Comparison of ENCODE assay signal across 9 mouse cellular contexts in genomic region chr5:36831272-36831671, GRCm38 (mm10). TPM values are rescaled to one million over a fixed set of nuclear protein-coding genes. Genes with fewer than 3 reads are reported as not detected.
DNase-seq lines count a peak whose midpoint lies in the region; ATAC-seq and TF ChIP-seq lines count a peak whose summit lies in the region.
"Had no signal": no experiment of that assay in that cellular context is flagged by ENCODE, and none has a peak within 500 bp of the region (broad histone marks: within the 10 kb centered on the region; RNA-seq: fewer than 3 reads in every experiment).

No protein-coding gene starts in this region.

- in situ Hi-C loops in CH12.LX (cut with MboI; ENCODE audit: low pct_ligation_motif_present, low pct_unique_long_range_greater_than_20kb, low sequenced_read_pairs): loop anchor here (5.0 kb wide), 1 partner anchor 86 kb away; no protein-coding TSS in a partner anchor

- intact Hi-C loops in heart, postnatal 10 days (cut with DNase I): no loop called here

- TF ChIP-seq EP300 in CH12.LX (IDR thresholded peaks at IDR 0.05; ENCODE audit: low read length): no peak

- TF ChIP-seq RAD21 in CH12.LX (IDR thresholded peaks at IDR 0.05; ENCODE audit: low read depth, low read length): no peak; the same call in 1 of the 2 replicates

- peak; percentile 22 for DNase-seq in forebrain, embryonic 14.5 days (ENCODE audit: low spot score)
- DNase-seq in forebrain, postnatal 0 days: no peak
- DNase-seq in CH12.LX (ENCODE audit: extremely low read depth): peak; percentile 38
- peak; percentile 37 to 56 for DNase-seq in cerebellum, postnatal 36 days
- no peak for DNase-seq in liver, embryonic 13.5 days
- no peak for DNase-seq in urinary bladder, postnatal 36 days (ENCODE audit: low spot score in 2 of 2)
- no peak for DNase-seq in thymus, postnatal 36 days
- no peak for DNase-seq in heart, postnatal 10 days

- H3K9ac ChIP-seq in forebrain, embryonic 14.5 days (ENCODE audit: low read length): no peak overlapping the region
- H3K9ac ChIP-seq in forebrain, postnatal 0 days: no peak overlapping the region
- no peak overlapping the region for H3K9ac ChIP-seq in CH12.LX (ENCODE audit: insufficient read depth, low read depth)
- no peak overlapping the region for H3K9ac ChIP-seq in liver, embryonic 13.5 days

- 64% methylated on average over 7 of the region's 7 CpGs for WGBS in forebrain, embryonic 14.5 days
- WGBS in forebrain, postnatal 0 days: 58% methylated on average over 7 of the region's 7 CpGs
- WGBS in liver, embryonic 13.5 days (ENCODE audit: insufficient replicate concordance): 51% methylated on average over 7 of the region's 7 CpGs

- dilution Hi-C loops in CH12.LX (cut with MboI; ENCODE audit: extremely low pct_ligation_motif_present, extremely low pct_unique_long_range_greater_than_20kb, low sequenced_read_pairs): no loop called here

- H3K4me2 ChIP-seq in forebrain, embryonic 14.5 days (ENCODE audit: low read length): no peak overlapping the region
- H3K4me2 ChIP-seq in forebrain, postnatal 0 days (ENCODE audit: low read depth): no peak overlapping the region
- H3K4me2 ChIP-seq in CH12.LX (ENCODE audit: insufficient read depth, low read depth, poor library complexity, severe bottlenecking): peak overlapping the region; percentile 42
- H3K4me2 ChIP-seq in liver, embryonic 13.5 days: peak overlapping the region; percentile 90; the same call in 1 of the 2 replicates

- H3K9me3 ChIP-seq in forebrain, embryonic 14.5 days (replicated peaks; ENCODE audit: control insufficient read depth, low read length): no peaks in the 10 kb centered on the region
- no peaks in the 10 kb centered on the region for H3K9me3 ChIP-seq in forebrain, postnatal 0 days (ENCODE audit: low read length)
- H3K9me3 ChIP-seq in CH12.LX (replicated peaks; ENCODE audit: low read length): peaks cover 5% of the 10 kb centered on the region
- no peaks in the 10 kb centered on the region for H3K9me3 ChIP-seq in liver, embryonic 13.5 days (replicated peaks)
- H3K9me3 ChIP-seq: limb, embryonic 13.5 days had no signal

- no peaks in the 10 kb centered on the region for H3K79me2 ChIP-seq in CH12.LX (replicated peaks; ENCODE audit: control insufficient read depth, extremely low read depth, insufficient read depth, poor library complexity, severe bottlenecking)

- H3K36me3 ChIP-seq in forebrain, embryonic 14.5 days (ENCODE audit: control insufficient read depth, insufficient read depth, low read length): no peaks in the 10 kb centered on the region
- no peaks in the 10 kb centered on the region for H3K36me3 ChIP-seq in forebrain, postnatal 0 days (ENCODE audit: insufficient read depth)
- H3K36me3 ChIP-seq in CH12.LX (replicated peaks in 1 of 2; ENCODE audit: control insufficient read depth in 1 of 2, insufficient read depth in 1 of 2, low read length in 1 of 2): peaks cover 24 to 30% of the 10 kb centered on the region in 2 experiments
- peaks cover 20% of the 10 kb centered on the region for H3K36me3 ChIP-seq in liver, embryonic 13.5 days
- H3K36me3 ChIP-seq: limb, embryonic 13.5 days had no signal

- TF ChIP-seq POLR2A in CH12.LX (IDR thresholded peaks at IDR 0.05; ENCODE audit: low read depth, low read length): no peak

- peaks cover 4% of the 10 kb centered on the region for H3K4me1 ChIP-seq in forebrain, embryonic 14.5 days (ENCODE audit: control insufficient read depth, insufficient read depth, low read length)
- H3K4me1 ChIP-seq in forebrain, postnatal 0 days (ENCODE audit: insufficient read depth): 0 out of 2 replicates have a peak, but pooled peaks cover 4% of the 10 kb centered on the region
- H3K4me1 ChIP-seq in CH12.LX (ENCODE audit: control insufficient read depth in 1 of 2, insufficient read depth in 2 of 2): peaks cover 6 to 20% of the 10 kb centered on the region in 2 experiments
- H3K4me1 ChIP-seq in liver, embryonic 13.5 days (replicated peaks): peaks cover 22% of the 10 kb centered on the region

- H3K27ac ChIP-seq in forebrain, embryonic 14.5 days (ENCODE audit: low read depth, low read length): no peak overlapping the region
- no peak overlapping the region for H3K27ac ChIP-seq in forebrain, postnatal 0 days (ENCODE audit: low read depth, low read length)
- no peak overlapping the region for H3K27ac ChIP-seq in CH12.LX (ENCODE audit: insufficient read depth, low read depth)
- no peak overlapping the region for H3K27ac ChIP-seq in liver, embryonic 13.5 days
- H3K27ac ChIP-seq: limb, embryonic 13.5 days had no signal

- no peak for ATAC-seq in forebrain, embryonic 14.5 days
- ATAC-seq in forebrain, postnatal 0 days: no peak
- no peak for ATAC-seq in liver, embryonic 13.5 days (ENCODE audit: low read depth)

- no peak for TF ChIP-seq CTCF in forebrain, postnatal 0 days (IDR thresholded peaks at IDR 0.05; ENCODE audit: low read depth)
- peak in 1 of 2 experiments; percentile 13; a peak in 1 of 4 replicates for TF ChIP-seq CTCF in CH12.LX (conservative IDR thresholded peaks at IDR 0.05 in 1 of 2, IDR thresholded peaks at IDR 0.05 in 1 of 2; ENCODE audit: low read depth in 2 of 2, low read length in 2 of 2)

- no peaks in the 10 kb centered on the region for H3K27me3 ChIP-seq in forebrain, embryonic 14.5 days (replicated peaks; ENCODE audit: control insufficient read depth, insufficient read depth, low read length)
- no peaks in the 10 kb centered on the region for H3K27me3 ChIP-seq in forebrain, postnatal 0 days (ENCODE audit: insufficient read depth, low read length)
- peaks cover 40% of the 10 kb centered on the region for H3K27me3 ChIP-seq in CH12.LX (replicated peaks)
- H3K27me3 ChIP-seq in liver, embryonic 13.5 days: no peaks in the 10 kb centered on the region

- H3K4me3 ChIP-seq in forebrain, embryonic 14.5 days (ENCODE audit: low read depth, low read length): no peak overlapping the region
- H3K4me3 ChIP-seq in forebrain, postnatal 0 days (ENCODE audit: low read depth, low read length): no peak overlapping the region
- H3K4me3 ChIP-seq in CH12.LX (replicated peaks in 1 of 3; ENCODE audit: low read depth in 2 of 3, low read length in 2 of 3, poor library complexity in 1 of 3): no peak overlapping the region
- H3K4me3 ChIP-seq in liver, embryonic 13.5 days (replicated peaks): no peak overlapping the region

TF ChIP-seq in CH12.LX, 34 proteins besides CTCF, POLR2A, EP300 and RAD21:
- TF ChIP-seq KAT2A (IDR thresholded peaks at IDR 0.05; ENCODE audit: insufficient replicate concordance, low read length): peak; percentile 59; the same call in 1 of the 2 replicates
- TF ChIP-seq RCOR1 (conservative IDR thresholded peaks at IDR 0.05; ENCODE audit: low read depth, low read length): no peak
- no peak for TF ChIP-seq IRF4 (IDR thresholded peaks at IDR 0.05; ENCODE audit: low read depth, low read length)
- TF ChIP-seq HCFC1 (IDR thresholded peaks at IDR 0.05; ENCODE audit: low read depth, low read length): peak; percentile 87

RNA-seq across cellular contexts. Expression of gene Man2b2, which starts 0.8 kb away (rescaled TPM):
- 5.7 and 7.4 TPM in 2 replicates for polyA plus RNA-seq in forebrain, embryonic 14.5 days (2014; fragmentation: Nextera tagmentation; extraction: Ambion mirVana)
- 10.8 and 13.9 TPM in 2 replicates for total RNA-seq in forebrain, postnatal 0 days (2014; rRNA removed)
- polyA plus RNA-seq in forebrain, postnatal 0 days (2015; fragmentation: Nextera tagmentation; extraction: Ambion mirVana): 10.3 and 12.7 TPM in 2 replicates
- total RNA-seq in CH12.LX (2012; rRNA removed): 17.2 and 29.9 TPM in 2 replicates
- 9.1 and 11.9 TPM in 2 replicates for total RNA-seq in CH12.LX (2014; rRNA removed)
- polyA plus RNA-seq in CH12.LX (2012; ENCODE audit: insufficient read length, low read depth): 34.5 and 39.4 TPM in 2 replicates
- polyA plus RNA-seq in liver, embryonic 13.5 days (2015; fragmentation: Nextera tagmentation; extraction: Ambion mirVana): 8.2 and 10.5 TPM in 2 replicates
- total RNA-seq in heart, postnatal 10 days (2021): 10 to 100 TPM; 18.1 to 21.2 TPM

RNA-seq across cellular contexts. Expression of gene Mrfap1, which starts 34.7 kb away (rescaled TPM):
- polyA plus RNA-seq in forebrain, embryonic 14.5 days (2014; fragmentation: Nextera tagmentation; extraction: Ambion mirVana): 394 and 418 TPM in 2 replicates
- 296 and 353 TPM in 2 replicates for total RNA-seq in forebrain, postnatal 0 days (2014; rRNA removed)
- polyA plus RNA-seq in forebrain, postnatal 0 days (2015; fragmentation: Nextera tagmentation; extraction: Ambion mirVana): 477 and 530 TPM in 2 replicates
- total RNA-seq in CH12.LX (2012; rRNA removed) (211 and 234 TPM in 2 replicates), CH12.LX (2014; rRNA removed) (307 and 312 TPM in 2 replicates)
- polyA plus RNA-seq in CH12.LX (2012; ENCODE audit: insufficient read length, low read depth): 317 and 357 TPM in 2 replicates
- 184 and 217 TPM in 2 replicates for polyA plus RNA-seq in liver, embryonic 13.5 days (2015; fragmentation: Nextera tagmentation; extraction: Ambion mirVana)
- 100 to 1,000 TPM; 300 to 317 TPM for total RNA-seq in heart, postnatal 10 days (2021)

RNA-seq across cellular contexts. Expression of gene Ppp2r2c, which starts 37.0 kb away (rescaled TPM):
- 17.1 and 23.4 TPM in 2 replicates for polyA plus RNA-seq in forebrain, embryonic 14.5 days (2014; fragmentation: Nextera tagmentation; extraction: Ambion mirVana)
- 171 and 177 TPM in 2 replicates for total RNA-seq in forebrain, postnatal 0 days (2014; rRNA removed)
- 75.5 and 96.1 TPM in 2 replicates for polyA plus RNA-seq in forebrain, postnatal 0 days (2015; fragmentation: Nextera tagmentation; extraction: Ambion mirVana)
- 0.13 and 0.21 TPM in 2 replicates for total RNA-seq in CH12.LX (2012; rRNA removed)
- total RNA-seq in CH12.LX (2014; rRNA removed): not detected in 2 replicates
- polyA plus RNA-seq in CH12.LX (2012; ENCODE audit: insufficient read length, low read depth): 0.07 TPM in 1 of 2 replicates, not detected in the other
- polyA plus RNA-seq in liver, embryonic 13.5 days (2015; fragmentation: Nextera tagmentation; extraction: Ambion mirVana): 0.03 and 0.05 TPM in 2 replicates
- total RNA-seq in heart, postnatal 10 days (2021): under 1 TPM; 0.19 to 0.25 TPM

Comparison
In these comparisons a context has a peak if more than half of its experiments do, and no peak if none do; other contexts are left out.
1. DNase-seq: peak in forebrain, embryonic 14.5 days (single experiment), CH12.LX (single experiment) and cerebellum, postnatal 36 days (2 of 2); none in forebrain, postnatal 0 days (single experiment), liver, embryonic 13.5 days (single experiment), urinary bladder, postnatal 36 days (0 of 2), thymus, postnatal 36 days (0 of 2) and heart, postnatal 10 days (0 of 2).
2. H3K4me2 ChIP-seq: peak in CH12.LX (single experiment) and liver, embryonic 13.5 days (single experiment); none in forebrain, embryonic 14.5 days (single experiment) and forebrain, postnatal 0 days (single experiment).
3. RNA of gene Ppp2r2c, which starts 37.0 kb away (polyA plus RNA-seq): 75.5 to 96.1 TPM in forebrain, postnatal 0 days and 17.1 to 23.4 TPM in forebrain, embryonic 14.5 days; 0.07 TPM in CH12.LX and 0.03 to 0.05 TPM in liver, embryonic 13.5 days; every median in the first group is over 10 times any median in the second.